Mouse (Mus musculus): ENCODE measurements at regions not wholly inside any gene's neighbourhood (a gene's known extent, or its start where the extent isn't known, plus 50 kb on each side); places are given as distances from the start of the nearest gene placed in this dataset.
A peak's percentile ranks its signal among the peaks of the same experiment; 100 is the strongest.

DNA sequence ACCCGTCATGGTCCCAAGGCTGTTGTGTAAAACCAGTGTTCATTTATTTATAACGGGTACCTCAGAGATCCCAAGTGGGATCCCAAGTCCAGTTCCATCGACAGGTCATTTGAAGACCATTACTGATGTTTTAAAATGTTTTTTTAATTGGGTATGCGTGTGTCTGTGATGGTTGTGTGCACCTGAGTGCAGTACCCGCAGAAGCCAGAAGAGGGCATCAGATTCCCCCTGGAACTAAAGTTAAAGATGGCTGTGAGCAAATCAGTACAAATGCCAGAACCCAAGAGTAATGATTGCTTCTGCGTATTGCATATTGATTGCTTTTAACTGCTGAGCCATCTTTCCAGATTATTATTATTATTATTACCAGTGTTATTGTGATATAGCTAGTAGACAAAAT is 169.7 kb upstream of the Srrm4 start:
- DNase-seq: no peak

DNA sequence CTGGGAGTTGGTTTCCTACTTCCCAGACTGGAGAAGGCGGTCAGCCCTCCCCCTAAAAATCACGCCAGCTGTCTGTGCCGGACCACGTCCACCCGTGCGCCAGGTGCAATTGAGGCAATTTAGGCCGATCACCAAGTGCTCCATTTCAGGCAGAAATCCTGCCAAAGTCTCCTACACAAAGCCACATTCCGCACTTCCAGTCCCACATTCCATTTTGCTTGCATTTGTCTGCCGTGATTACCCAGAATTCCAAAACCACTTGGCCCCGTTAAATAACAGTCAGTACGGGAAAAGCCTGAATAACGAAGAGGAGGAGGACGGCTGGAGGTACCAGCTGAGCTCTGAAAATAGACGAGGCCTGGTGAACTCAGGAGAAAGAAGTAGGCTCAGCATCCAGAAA is 167.1 kb upstream of the Srrm4 start:
- no peak for DNase-seq

DNA sequence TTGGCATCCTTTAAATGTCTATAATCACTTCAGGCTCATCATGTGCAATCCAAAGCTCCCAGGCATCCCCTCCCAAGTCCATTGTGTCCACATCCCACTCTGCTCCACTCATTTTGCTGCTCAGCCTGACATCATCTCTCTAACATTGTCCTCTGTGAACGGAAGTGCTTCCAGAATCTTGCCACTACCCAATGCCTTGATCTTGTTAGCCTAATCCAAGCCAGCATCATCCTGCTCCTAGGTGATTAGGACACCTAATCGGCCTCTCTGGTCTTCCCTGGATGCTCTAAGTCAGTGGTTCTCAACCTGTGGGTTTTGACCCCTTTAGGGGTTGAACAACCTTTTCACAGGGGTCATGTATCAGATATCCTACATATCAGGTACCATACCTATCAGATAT is 161.3 kb upstream of the Srrm4 start:
- DNase-seq: no peak

DNA sequence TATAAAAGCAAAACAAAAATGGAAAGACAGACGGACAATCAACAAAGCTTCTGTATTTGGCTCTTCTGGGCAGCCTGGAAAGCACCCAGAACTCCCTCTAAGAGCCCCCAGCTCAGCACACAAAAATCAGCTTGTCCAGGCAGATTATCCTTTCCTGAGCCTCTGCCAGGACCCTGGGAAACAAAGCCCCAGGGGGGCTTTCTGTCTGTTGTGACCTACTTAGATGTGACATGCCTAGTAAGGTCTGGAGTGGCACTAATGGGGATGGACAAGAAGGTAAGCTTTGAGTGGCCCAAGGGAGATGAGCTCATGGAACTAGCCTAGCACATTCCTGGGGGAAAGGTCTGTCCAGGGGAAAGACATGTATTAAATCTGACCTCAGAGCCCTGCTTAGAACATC is 160.5 kb upstream of the Srrm4 start:
- DNase-seq: no peak

DNA sequence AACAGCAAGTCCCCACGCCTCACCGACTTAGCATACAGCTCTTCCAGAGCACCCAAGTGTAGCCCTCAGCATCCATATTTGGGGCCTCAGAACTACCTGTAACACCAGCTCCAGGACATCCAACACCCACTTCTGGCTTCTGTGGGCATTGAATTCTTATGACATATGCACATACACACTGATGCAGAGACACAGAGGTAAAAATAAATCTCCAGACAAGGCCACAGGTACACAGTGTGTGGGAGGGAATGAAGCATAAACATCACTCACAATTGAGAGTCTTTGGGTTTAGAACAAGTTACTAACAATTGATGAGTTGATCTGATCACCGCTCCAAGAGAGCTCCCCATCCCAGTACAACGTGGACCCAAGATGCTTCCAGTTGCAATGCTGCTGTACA is 154.2 kb upstream of the Srrm4 start:
- no peak for DNase-seq

DNA sequence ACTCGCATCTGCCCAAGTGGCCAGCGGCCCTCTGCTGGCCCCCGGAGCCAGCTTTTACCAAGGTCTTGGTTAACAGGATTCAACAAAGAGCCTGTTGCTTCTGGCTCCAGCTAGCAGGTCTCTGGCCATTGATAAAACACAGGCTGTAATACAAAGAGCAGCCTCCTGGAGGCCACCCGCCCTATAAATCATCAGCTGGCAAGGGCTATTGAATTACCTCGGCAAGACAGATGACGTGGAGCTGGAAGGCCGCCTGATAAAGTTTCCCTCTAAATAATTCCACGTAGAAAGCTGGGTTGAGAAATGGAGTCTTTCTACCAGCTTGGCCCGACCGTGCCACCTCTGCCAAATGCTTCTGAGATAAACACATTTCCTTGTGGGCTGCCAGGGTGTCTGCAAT is 152.8 kb upstream of the Srrm4 start:
- DNase-seq: no peak

DNA sequence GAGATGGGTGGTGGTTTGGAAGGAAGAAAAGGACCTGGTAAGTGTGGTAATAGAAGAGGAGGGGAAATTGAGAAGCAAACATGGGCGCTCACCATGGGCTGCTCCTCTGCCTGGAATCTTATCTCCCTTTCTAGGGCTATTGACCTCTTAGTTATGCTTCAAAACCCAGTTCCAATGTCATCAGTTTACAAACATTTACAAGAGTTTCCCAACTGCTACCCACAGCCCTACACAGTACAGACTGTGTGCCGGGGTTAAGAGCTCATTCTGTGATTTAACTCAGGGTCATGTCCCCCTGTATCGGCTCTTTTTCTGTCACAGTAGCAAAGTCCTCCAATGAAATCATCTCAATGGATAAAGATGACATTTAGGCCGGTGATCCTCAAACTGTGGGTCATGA is 144.0 kb upstream of the Srrm4 start:
- no peak for DNase-seq

DNA sequence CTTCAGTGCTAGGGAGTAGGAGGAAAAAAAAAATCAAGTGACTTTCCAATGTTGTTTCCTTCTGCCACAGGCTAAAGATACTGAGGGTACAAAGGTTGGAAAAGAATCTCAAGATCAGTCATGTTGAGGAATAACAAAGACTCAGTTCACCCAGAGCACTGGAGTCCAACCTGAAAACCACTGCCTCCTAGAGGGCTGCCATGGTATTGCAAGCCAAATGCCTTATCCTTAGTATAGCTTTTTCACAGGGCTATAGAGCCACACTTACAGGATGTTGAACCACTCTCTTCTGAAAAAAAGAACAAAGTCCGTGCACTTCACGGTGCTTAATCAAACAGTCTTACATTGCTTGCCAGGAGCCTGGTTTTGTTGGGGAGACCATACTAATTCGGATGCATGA is 139.9 kb upstream of the Srrm4 start:
- no peak for DNase-seq

DNA sequence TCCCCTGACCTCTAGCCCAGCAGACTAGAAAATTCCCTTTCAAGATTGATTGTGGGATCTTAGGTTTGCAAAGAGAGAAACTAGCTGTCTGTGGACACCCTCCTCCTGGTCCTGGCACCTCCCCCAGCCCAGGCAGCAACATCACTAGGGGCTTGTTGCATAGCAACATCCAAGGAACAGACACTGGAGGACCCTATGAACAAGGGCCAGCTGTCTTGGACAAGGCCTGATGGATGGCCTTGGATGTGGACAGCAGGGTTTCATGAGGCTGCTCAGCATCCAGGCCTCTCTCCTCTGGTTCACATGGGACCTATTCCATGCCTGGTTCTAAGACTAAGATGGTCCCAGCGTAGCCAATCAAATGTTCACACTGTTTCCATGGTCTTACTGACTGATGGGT is 127.6 kb upstream of the Srrm4 start:
- no peak for DNase-seq

DNA sequence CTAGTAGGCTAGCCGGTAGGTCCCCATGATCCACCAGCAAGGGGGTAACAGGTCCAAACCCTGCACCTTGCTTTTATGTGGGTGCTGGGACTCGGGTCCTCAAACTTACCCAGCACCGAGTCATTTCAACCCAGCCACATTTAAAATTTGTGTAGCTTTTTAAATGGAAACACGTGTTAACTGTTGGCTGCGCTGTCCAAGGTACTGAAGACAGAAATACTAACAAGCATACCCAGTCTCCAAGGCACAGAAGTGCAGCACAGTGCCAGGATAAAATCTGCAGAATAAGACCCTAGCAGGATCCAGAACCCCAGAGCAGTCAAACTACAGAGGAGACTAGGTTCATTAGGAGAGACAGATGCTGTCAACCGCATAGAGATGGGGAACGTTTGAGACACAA is 122.6 kb upstream of the Srrm4 start:
- peak; percentile 27 for DNase-seq

DNA sequence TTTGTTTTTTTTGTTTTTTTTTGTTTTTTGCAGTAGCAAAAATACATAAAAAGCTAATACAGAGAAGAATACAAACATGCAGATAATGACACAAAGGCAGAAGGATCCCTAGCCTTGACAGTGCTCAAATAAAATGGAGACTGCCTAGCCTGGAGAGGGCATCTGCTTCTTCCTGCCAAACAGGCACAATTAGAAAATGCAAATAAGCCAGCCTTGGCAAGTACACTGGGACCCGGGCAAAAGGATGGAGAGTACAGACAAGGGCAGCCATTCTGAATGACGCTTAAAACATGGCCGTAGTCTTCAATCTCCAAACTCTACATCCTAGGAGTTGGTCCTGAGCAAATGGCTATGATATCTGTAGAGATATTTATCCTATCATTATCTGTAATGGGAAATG is 120.4 kb upstream of the Srrm4 start:
- no peak for DNase-seq

DNA sequence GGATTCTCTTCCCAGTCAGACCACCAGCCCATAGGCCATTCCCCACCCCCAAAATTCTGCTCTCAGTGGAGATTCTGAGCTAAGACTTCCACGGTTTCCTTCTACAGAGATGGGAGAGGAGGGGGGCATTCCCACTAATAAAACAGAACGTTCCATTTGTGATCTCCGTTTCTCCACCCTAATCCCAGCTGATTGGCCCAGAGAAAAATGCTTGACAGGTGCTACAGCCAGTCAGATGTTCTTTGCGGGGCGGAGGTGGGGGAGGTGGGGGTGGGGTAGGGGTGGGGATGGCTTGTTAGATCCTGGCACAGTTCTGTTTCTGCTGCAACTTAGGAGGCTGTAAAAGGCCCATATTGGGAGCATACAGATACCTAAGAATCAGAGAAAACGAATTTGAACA is 116.9 kb upstream of the Srrm4 start:
- no peak for DNase-seq

DNA sequence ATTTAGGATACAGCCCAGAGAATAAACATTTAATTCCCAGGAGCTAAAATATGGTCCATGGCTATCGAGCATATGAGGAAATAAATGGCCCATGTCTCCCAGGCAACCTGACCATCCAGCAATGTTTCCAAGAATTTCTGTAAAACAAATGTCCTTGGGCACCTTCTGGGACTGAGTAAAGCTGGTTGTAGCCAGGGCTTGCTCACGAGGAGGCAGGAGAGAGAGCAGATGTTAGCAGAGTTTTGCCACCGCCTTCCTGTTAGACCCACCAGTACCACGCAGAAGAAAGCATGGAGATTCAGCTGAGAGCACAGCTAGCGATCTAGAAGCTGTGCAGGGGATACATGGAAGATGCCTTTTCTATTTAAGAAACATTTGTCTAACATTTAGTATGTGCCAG is 70.8 kb upstream of the Srrm4 start:
- DNase-seq: no peak

DNA sequence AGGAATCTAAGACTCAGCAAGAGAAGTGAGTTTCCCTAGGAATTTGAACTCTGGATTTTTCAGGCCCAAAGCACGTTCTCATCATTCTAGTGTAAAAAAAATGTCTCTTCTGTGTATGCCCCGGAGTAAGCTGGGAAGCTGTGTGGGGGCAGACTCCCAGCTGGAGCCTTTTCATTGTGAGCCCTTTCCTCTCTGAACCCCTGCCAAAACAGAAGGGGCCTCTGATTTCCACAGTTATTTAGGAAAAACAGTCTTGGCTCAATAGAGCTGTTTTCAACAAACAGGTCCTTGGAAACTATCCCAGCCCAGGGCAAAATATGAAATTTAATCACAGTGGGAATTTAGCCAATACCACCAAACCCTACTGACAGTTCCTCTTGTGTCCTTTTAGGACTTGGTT is 70.2 kb upstream of the Srrm4 start:
- DNase-seq: no peak

DNA sequence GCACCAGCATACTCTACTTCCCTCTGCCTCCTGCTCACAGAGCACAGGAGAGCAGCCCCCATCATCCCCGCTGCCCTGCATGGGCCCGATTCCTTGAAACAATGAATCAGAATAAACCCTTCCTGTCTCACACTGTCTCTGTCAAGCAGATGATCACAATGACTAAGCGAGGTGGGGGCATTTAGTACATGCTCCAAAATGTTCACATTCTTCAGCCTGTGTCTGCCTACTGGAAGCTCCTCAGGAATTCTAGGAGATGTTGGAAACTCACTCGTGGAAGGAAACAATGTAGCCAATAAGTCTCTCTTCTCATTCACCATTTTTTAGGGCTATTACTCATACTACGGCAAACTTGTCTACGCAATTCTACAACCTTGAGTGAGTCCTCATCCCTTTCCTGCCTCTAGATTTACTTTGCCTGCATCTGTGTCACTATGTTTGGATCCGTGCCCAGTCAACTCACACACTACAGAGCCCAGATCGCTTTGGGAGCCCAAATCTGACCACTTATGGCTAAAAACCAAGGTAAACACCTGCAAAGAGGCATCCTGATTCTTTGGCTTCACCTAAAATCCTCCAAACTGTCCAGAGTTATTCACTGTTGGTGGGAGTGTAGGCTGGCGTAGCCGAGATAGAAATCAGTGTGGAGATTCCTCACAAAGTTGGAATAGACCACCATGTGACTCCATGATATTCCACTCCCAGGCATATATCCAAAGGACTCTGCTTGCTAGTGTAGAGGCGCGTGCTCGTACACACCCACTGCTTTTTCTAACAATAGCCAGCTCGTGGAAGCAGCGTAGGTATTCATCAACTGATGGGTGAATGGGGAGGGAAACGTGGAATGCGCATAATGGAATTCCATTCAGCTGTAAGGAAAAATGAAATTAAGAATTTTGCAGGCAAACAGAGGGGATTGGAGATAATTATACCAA is 63.1 kb upstream of the Srrm4 start:
- DNase-seq: no peak
